Mouse (Mus musculus): ENCODE measurements around the gene Egfem1.

The Egfem1 gene

GRCm38 (mm10) chr3:29081952-29082295 lies at the start of gene Egfem1:
Gene Egfem1 (plus strand): TSS chr3:29082023.
- ChIA-PET POLR2A (no interaction called here), CTCF (interaction anchor here in 1 of 4 experiments (0.5 kb wide), 1 partner anchor 22 kb away, joined by 12 read pairs; no protein-coding TSS in a partner anchor)

GRCm38 (mm10) chr3:29033107-29033506 lies 48.7 kb upstream of the Egfem1 start:
- ChIA-PET CTCF (interaction anchor here (0.6 to 1.6 kb wide), 4 partner anchors 166 to 693 kb away, joined by 3 to 5 read pairs (median 4); no protein-coding TSS in a partner anchor), POLR2A (interaction anchor here in 1 of 4 experiments (2.1 kb wide), 1 partner anchor 227 kb away, joined by 5 read pairs; the partner anchor contains the start of gene Rpl22l1)

DNA sequence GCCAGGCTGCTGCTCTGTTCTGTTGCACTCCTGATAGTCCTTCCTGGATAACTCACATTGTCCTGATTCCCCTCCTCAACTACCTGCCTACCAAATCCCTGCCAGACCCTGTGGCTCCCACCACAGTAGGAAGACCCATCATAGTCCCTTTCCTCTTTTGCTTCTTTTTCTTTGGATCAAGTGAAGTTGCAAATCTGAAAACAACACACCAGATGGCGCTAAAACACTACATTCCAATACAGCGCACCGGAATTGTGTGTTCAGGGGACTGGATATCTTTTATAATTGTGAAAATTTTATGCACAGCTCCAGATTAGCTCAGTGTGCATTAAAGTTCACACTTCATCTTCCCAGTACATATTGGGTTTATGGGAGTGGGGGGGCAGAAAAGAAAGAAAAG lies 45.7 kb upstream of the Egfem1 start:
- CTCF ChIA-PET: interaction anchor here in 2 of 4 experiments (0.6 to 1.1 kb wide), 2 partner anchors 690 to 997 kb away, joined by 4 read pairs; no protein-coding TSS in a partner anchor
- POLR2A ChIA-PET: no interaction called here

DNA sequence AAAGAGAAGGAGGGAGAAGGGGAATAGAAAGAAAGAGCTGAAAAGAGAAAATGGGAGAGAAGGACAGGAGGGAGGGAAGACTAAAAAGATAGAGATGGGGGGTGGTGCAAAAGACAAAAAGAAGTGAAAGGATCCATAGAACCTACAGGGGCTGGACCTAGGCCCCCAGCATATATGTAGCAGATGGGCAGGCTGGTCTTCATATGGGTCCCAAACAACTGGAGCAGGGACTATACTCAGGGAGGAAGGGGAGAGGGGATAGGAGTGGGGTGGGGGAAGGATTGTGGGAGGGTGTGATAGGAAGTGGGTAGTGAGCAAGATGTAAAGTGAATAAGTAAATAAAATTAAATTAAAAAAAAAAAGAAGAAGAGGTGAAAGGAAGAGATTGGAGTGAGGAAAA lies 45.2 kb upstream of the Egfem1 start:
- ChIA-PET POLR2A (no interaction called here), CTCF (interaction anchor here in 2 of 4 experiments (0.6 to 1.1 kb wide), 2 partner anchors 690 to 997 kb away, joined by 4 read pairs; no protein-coding TSS in a partner anchor)

DNA sequence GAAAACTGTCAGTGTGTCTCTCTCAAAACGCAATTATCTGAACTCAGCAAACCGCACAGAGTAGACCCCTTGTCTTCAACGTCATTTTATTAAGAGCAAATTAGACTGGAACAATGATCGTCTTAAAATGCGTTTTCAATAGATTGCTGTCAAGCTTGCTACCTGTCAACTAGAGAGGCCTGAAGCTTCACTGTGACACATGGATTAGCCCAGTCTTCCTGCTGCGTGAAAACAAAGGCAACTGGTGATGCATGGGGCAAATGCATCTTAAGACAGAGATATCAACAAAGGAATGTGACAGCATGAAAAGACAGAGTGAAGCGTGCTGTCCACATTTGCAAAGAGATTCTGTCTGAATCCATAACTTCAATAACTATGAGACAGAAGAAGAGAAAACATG lies 41.8 kb upstream of the Egfem1 start:
- POLR2A ChIA-PET: no interaction called here
- CTCF ChIA-PET: no interaction called here

GRCm38 (mm10) chr3:29046281-29046680 lies 35.5 kb upstream of the Egfem1 start:
- POLR2A ChIA-PET: no interaction called here

DNA sequence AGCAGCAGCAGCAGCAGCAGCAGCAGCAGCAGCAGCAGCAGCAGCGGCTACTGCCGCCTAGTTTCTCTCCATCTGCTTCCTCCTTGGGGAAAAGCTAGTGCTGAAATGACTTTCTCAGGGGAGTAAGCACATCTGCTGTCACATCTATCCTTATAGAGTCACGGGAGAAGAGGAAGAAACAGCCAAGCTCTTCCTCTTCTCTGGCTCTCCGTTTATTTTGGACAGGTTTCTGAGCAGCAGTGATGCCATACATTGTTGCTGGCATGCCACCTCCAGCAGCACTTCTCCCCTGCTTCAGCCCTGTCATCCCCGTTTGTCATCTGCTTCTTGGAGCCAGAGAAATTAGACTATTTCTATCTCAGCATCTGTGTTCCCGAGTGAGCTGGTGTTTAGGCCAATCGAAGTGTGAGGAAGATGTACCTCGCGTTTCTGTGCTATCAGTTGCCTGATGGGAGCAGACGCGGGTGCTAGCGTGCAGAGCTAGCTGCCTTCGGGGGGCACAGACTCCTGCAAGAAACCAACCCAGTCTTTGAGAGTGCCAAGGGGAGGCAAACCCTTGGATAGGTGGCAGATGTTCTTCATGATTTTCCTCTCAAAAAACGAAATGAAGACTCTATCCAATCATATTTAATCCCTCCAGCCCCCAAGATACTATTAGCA lies 34.4 kb upstream of the Egfem1 start:
- ChIA-PET CTCF (no interaction called here), POLR2A (no interaction called here)

More at GRCm38 (mm10) chr3:29046281-29046680, 35.5 kb upstream of the Egfem1 start:
- CTCF ChIA-PET: interaction anchor here in 1 of 4 experiments (0.6 kb wide), 1 partner anchor 1039 kb away, joined by 4 read pairs; no protein-coding TSS in a partner anchor

GRCm38 (mm10) chr3:29063156-29063555 lies 18.7 kb upstream of the Egfem1 start:
- POLR2A ChIA-PET: interaction anchor here in 1 of 4 experiments (1.4 kb wide), 1 partner anchor 11 kb away, joined by 4 read pairs; no protein-coding TSS in a partner anchor
- CTCF ChIA-PET: no interaction called here

- CTCF ChIA-PET: no interaction called here
- POLR2A ChIA-PET: no interaction called here
These were observed 13.3 kb upstream of the Egfem1 start for GRCm38 (mm10) chr3:29068428-29069098.

GRCm38 (mm10) chr3:29071315-29071714 lies 10.5 kb upstream of the Egfem1 start:
- ChIA-PET CTCF (no interaction called here), POLR2A (interaction anchor here in 1 of 4 experiments (0.5 kb wide), 1 partner anchor 14 kb away, joined by 3 read pairs; no protein-coding TSS in a partner anchor)

- CTCF ChIA-PET: no interaction called here
- POLR2A ChIA-PET: no interaction called here
These were observed 306 bp upstream of the Egfem1 start for GRCm38 (mm10) chr3:29081517-29081916.

DNA sequence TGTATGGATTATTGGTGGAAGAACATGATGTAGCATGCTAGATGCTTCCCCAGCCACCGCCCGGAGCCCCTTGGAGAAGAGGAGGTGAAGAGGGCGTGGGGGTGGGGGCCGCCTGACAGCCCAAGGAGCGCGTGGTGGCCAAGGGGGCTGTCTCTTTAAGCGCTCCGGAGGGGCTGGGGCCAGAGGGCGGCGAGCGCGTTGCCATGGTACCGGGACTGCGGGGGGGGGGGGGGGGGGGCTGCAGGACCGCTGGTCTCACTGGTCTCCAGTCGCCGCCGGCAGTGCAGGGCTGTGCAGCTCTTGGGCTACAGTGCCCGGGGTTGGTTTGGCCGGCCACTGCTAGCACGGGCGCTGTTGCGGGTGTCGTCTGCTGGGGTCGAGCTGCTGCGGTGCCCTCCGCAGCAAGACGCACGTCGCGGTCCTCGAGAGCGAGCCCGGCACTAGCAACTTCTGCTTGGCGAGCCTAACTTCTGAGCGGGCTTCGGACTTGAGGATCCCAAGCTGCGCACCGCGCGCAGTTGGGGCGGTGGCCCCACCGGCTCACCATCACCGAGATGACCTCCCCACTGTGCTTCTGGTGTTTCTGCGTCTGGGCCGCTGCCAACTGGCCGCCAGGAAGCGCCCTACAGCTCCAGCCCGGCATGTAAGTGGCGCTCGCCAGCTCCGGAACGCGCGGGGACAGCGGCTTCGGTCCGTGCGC lies 623 bp downstream of the Egfem1 start:
- POLR2A ChIA-PET: no interaction called here
- CTCF ChIA-PET: interaction anchor here in 2 of 4 experiments (0.5 to 0.6 kb wide), 3 partner anchors 23 to 1136 kb away, joined by 3 to 12 read pairs (median 9); no protein-coding TSS in a partner anchor

GRCm38 (mm10) chr3:29082996-29083350 lies 1.1 kb downstream of the Egfem1 start:
- POLR2A ChIA-PET: no interaction called here
- CTCF ChIA-PET: interaction anchor here in 2 of 4 experiments (0.6 kb wide), 2 partner anchors 39 to 1135 kb away, joined by 3 to 9 read pairs; no protein-coding TSS in a partner anchor

- POLR2A ChIA-PET: no interaction called here
- CTCF ChIA-PET: no interaction called here
These were observed 16.6 kb downstream of the Egfem1 start for GRCm38 (mm10) chr3:29098467-29098866.

- CTCF ChIA-PET: interaction anchor here in 1 of 4 experiments (0.7 kb wide), 1 partner anchor 491 kb away, joined by 3 read pairs; no protein-coding TSS in a partner anchor
- POLR2A ChIA-PET: no interaction called here
These were observed 24.3 kb downstream of the Egfem1 start for GRCm38 (mm10) chr3:29106016-29106723.

DNA sequence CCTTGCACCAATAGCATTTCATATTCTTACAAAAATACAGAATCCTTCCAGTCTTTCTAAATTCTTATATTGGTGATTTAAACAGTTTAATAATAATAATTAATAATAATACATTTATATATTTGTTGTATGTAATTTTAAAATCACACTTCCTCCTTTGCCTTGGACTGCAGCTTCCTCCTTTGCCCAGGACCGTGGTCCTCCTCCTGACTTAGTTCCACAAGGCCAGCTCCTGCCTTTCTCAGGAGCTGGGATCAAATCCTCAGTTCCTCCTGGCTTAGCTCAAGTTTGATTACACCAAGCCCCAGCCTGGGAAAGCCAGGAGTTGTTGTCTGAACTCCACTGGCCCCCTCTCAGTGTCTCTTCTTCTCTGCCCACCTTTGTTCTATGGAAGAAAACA lies 25.3 kb downstream of the Egfem1 start:
- CTCF ChIA-PET: interaction anchor here in 1 of 4 experiments (0.6 to 0.7 kb wide), 2 partner anchors 123 to 492 kb away, joined by 3 to 6 read pairs; no protein-coding TSS in a partner anchor
- POLR2A ChIA-PET: no interaction called here

- CTCF ChIA-PET: no interaction called here
- POLR2A ChIA-PET: no interaction called here
These were observed 28.5 kb downstream of the Egfem1 start for GRCm38 (mm10) chr3:29110321-29110720.

GRCm38 (mm10) chr3:29114517-29114916 lies 32.7 kb downstream of the Egfem1 start:
- ChIA-PET CTCF (no interaction called here), POLR2A (interaction anchor here in 1 of 4 experiments (0.5 kb wide), 1 partner anchor 273 kb away, joined by 4 read pairs; no protein-coding TSS in a partner anchor)

GRCm38 (mm10) chr3:29117379-29117778 lies 35.6 kb downstream of the Egfem1 start:
- CTCF ChIA-PET: no interaction called here
- POLR2A ChIA-PET: no interaction called here

Measured in embryonic stem cell, embryonic (primary cell).